Mouse (Mus musculus) thymus, adult 2 months (tissue): ENCODE measurements around the gene Cmah. TPM values are rescaled to one million over a fixed set of nuclear protein-coding genes. Genes with fewer than 3 reads are reported as not detected.

Experiments used
- DNase-seq: peaks from one replicate; pipeline ENCODE4 v3.0.0; 2021
- H3K27ac ChIP-seq: fragments of 200-500 bp; 2 replicates; pipeline ENCODE4 v1.5.1; 2012; ENCODE audit warnings: low read length, control low read depth; ENCODE audit not compliant: control insufficient read depth, insufficient read depth
- H3K27me3 ChIP-seq: fragments of 200-500 bp; 2 replicates; pipeline ENCODE4 v1.6.1; 2012; ENCODE audit warnings: mild to moderate bottlenecking, low read length, moderate library complexity, mixed read lengths; ENCODE audit not compliant: control insufficient read depth, insufficient read depth
- H3K36me3 ChIP-seq: fragments of 200-500 bp; 2 replicates; pipeline ENCODE4 v1.6.1; 2012; ENCODE audit warnings: mild to moderate bottlenecking, low read length, moderate library complexity; ENCODE audit not compliant: control insufficient read depth, insufficient read depth
- H3K4me1 ChIP-seq: fragments of 200-500 bp; replicated peaks from 2 replicates; pipeline ENCODE4 v1.6.1; 2012; ENCODE audit warnings: low read length; ENCODE audit not compliant: control insufficient read depth, insufficient read depth
- H3K4me3 ChIP-seq: fragments of 200-500 bp; 2 replicates; pipeline ENCODE4 v1.5.1; 2012; ENCODE audit warnings: mild to moderate bottlenecking, low read length, control low read depth, moderate library complexity; ENCODE audit not compliant: control insufficient read depth, insufficient read depth
- CTCF ChIP-seq: fragments of 200-500 bp; IDR thresholded peaks from 2 replicates; pipeline ENCODE4 v1.5.1; 2012; ENCODE audit warnings: mild to moderate bottlenecking, control low read depth, low read length, moderate library complexity, borderline replicate concordance; ENCODE audit not compliant: control insufficient read depth, poor library complexity, insufficient read depth; ENCODE audit errors: extremely low read depth
- POLR2A ChIP-seq: fragments of 200-500 bp; IDR thresholded peaks from 2 replicates; pipeline ENCODE4 v1.6.1; 2012; ENCODE audit warnings: mild to moderate bottlenecking, low read length, control low read depth, moderate library complexity; ENCODE audit not compliant: control insufficient read depth, poor library complexity, insufficient read depth; ENCODE audit errors: extremely low read depth
- WGBS: fragments of 180-500 bp; shearing (Covaris S2); methylation state at CpG from one replicate; pipeline ENCODE4 v1.1.7; 2018; 5-methylcytosine and 5-hydroxymethylcytosine counted together
- polyA plus RNA-seq: library from polyadenylated mRNA; depleted of rRNA; stranded (reverse); fragments of >200 nt; gene quantifications from 2 replicates; pipeline ENCODE4 v1.2.3, GENCODE M21; 2012

Gene Cmah
- polyA plus RNA-seq, 1 experiment, result 14.7 TPM

DNA sequence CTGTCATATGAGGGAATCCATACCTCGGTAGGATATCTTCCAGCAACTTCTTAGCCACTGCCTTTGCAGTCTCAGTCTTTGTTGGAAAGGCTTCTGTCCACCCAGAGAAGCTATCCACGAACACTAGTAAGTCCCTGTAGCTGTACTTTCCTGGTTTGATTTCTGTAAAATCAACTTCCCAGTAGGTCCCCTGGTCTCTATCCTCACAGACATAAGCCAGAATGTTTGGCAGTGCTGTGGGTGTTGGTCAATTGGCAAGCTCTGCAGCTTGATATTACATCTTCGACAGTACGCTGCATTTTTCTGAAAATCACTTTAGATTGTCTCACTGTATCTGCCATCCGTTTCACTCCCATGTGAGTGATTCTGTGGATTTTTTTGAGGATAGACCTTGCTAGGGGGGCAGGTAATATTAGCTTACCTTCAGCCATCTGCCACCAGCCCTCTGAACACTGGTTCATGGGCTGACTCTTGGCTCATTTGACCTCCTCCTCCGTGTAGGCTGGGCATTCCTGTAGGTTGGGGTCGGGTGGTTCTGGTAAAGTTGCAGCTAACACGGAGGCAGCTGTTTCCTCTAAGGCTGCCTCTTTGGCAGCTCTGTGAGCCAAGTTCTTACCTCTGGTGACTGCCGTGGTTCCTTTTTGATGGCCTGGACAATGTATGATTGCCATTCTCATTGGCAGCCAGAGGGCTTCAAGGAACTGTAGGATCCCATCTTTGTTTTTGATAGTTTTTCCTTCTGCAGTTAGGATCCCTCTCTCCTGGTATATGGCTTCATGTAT is 1.0 kb downstream of the Cmah start:
- no peak for DNase-seq
- Histone ChIP-seq H3K4me1 (0 out of 2 replicates have a peak, but pooled peaks cover 4% of the 10 kb centered on the region), H3K4me3 (no peak overlapping the region), H3K27me3 (no peaks in the 10 kb centered on the region), H3K27ac (no peak overlapping the region), H3K36me3 (no peaks in the 10 kb centered on the region)
- no peak for TF ChIP-seq CTCF
- TF ChIP-seq POLR2A, result no peak
- WGBS, result 61% methylated on average over 9 of the region's 9 CpGs

- TF ChIP-seq POLR2A, result no peak
- Histone ChIP-seq H3K36me3 (no peaks in the 10 kb centered on the region), H3K27ac (no peak overlapping the region), H3K4me1 (0 out of 2 replicates have a peak, but pooled peaks cover 4% of the 10 kb centered on the region), H3K27me3 (no peaks in the 10 kb centered on the region), H3K4me3 (no peak overlapping the region)
- DNase-seq, result no peak
- 89% methylated on average over 4 of the region's 4 CpGs for WGBS
Observed at GRCm38 (mm10) chr13:24330128-24330527, 2.9 kb downstream of the Cmah start.

DNA sequence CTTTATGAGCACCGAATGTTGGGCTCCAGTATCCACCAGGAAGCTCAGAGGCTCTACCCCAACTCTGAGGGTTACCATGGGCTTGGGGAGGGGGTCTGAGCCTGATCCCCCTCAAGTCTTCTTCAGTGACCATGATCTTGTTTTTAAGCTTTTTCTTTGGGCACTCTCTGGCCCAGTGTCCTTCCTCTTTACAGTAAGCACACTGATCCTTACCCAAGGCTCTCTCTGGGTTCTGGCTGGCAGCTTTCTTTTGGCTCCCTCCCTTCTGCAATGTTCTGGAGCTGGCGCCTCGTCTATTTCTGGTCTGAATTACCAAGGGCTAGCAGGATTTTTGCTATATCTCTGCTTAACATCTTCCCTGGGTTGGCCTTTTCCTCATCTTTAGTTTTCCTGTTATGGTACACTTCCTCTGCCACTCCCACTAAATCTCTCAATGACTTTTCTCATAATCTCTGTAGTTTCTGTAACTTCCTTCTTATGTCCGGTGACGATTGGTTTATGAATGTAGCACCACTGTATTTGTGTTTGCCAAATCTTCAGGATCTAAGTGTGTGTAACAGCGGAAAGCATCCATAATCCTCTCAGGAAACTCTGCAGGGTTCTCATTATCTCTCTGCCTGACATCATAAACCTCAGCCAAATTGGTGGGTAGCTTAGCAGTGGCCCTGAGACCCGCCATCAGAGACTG is 3.8 kb downstream of the Cmah start:
- DNase-seq, result no peak
- Histone ChIP-seq H3K27me3 (no peaks in the 10 kb centered on the region), H3K27ac (no peak overlapping the region), H3K4me1 (0 out of 2 replicates have a peak, but pooled peaks cover 4% of the 10 kb centered on the region), H3K4me3 (no peak overlapping the region), H3K36me3 (no peaks in the 10 kb centered on the region)
- WGBS, result 77% methylated on average over 7 of the region's 7 CpGs
- TF ChIP-seq CTCF, result no peak
- TF ChIP-seq POLR2A, result no peak

GRCm38 (mm10) chr13:24332537-24332936 is 5.3 kb downstream of the Cmah start:
- 91% methylated on average over 3 of the region's 3 CpGs for WGBS
- H3K4me1 ChIP-seq, result 0 out of 2 replicates have a peak, but pooled peaks cover 4% of the 10 kb centered on the region
- no peak for DNase-seq

GRCm38 (mm10) chr13:24336818-24337217 is 9.6 kb downstream of the Cmah start:
- Histone ChIP-seq H3K36me3 (no peaks in the 10 kb centered on the region), H3K27ac (no peak overlapping the region), H3K27me3 (no peaks in the 10 kb centered on the region), H3K4me1 (peaks cover 15% of the 10 kb centered on the region), H3K4me3 (no peak overlapping the region)
- 94% methylated on average over 4 of the region's 4 CpGs for WGBS
- no peak for DNase-seq
- TF ChIP-seq POLR2A (no peak), CTCF (no peak)

More at GRCm38 (mm10) chr13:24332537-24332936, 5.3 kb downstream of the Cmah start:
- Histone ChIP-seq H3K4me3 (no peak overlapping the region), H3K36me3 (no peaks in the 10 kb centered on the region), H3K27me3 (no peaks in the 10 kb centered on the region), H3K27ac (no peak overlapping the region)
- no peak for TF ChIP-seq POLR2A
- no peak for TF ChIP-seq CTCF

- Histone ChIP-seq H3K36me3 (no peaks in the 10 kb centered on the region), H3K4me3 (no peak overlapping the region), H3K27ac (no peak overlapping the region), H3K27me3 (no peaks in the 10 kb centered on the region), H3K4me1 (peaks cover 19% of the 10 kb centered on the region)
- no peak for TF ChIP-seq CTCF
- 42% methylated on average over 3 of the region's 3 CpGs for WGBS
- peak; percentile 69 for DNase-seq
Observed at GRCm38 (mm10) chr13:24337874-24338273, 10.7 kb downstream of the Cmah start.

DNA sequence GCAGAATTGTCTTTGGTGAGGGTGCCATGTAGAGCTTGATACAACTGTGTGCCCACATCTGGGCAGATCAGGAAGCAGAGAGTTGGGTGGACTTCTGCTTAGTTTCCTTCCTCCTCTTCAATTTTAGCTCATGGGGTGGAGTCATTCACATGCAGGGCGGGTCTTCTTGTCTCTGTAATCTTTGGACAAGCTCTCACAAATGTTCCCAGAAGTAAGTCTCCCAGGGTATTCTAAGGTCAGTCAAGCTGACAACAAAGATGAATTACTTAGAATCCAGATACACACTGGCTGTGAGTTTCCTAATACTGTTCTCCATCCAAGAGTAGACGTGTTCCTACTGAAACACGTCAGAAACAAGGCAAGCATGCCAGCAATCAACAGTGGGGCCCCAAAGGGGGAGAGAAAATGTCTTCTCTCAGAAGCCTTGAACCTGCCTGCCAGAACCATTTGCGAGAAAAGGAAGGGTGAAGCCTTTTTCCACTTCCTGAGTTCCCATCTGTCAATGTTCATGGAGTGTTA is 11.2 kb downstream of the Cmah start:
- WGBS, result 31% methylated on average over 4 of the region's 4 CpGs
- no peak overlapping the region; the same call in 1 of the 2 replicates for H3K27ac ChIP-seq
- H3K4me1 ChIP-seq, result peaks cover 19% of the 10 kb centered on the region
- H3K4me3 ChIP-seq, result no peak overlapping the region
- TF ChIP-seq CTCF (no peak), POLR2A (no peak)
- DNase-seq, result peak; percentile 16
- H3K36me3 ChIP-seq, result no peaks in the 10 kb centered on the region
- H3K27me3 ChIP-seq, result no peaks in the 10 kb centered on the region
